Mouse (Mus musculus) 3134 (cell line): ENCODE data around the gene Tmem102.

Source experiments
- DNase-seq: peaks from one replicate; pipeline ENCODE4 v3.0.0-alpha.2; 2011; ENCODE audit warnings: low spot score; ENCODE audit not compliant: insufficient read length; ENCODE audit errors: extremely low read depth

Gene Tmem102

GRCm38 (mm10) chr11:69804972-69805909, at the start of gene Tmem102:
Tmem102 (minus strand) TSS chr11:69805624.
- no peak for DNase-seq

GRCm38 (mm10) chr11:69854680-69855079, 49.3 kb upstream of the Tmem102 start:
- no peak for DNase-seq

- DNase-seq, result no peak
Observed at GRCm38 (mm10) chr11:69853994-69854393, 48.6 kb upstream of the Tmem102 start.

- no peak for DNase-seq
Observed at GRCm38 (mm10) chr11:69850754-69851153, 45.3 kb upstream of the Tmem102 start.

GRCm38 (mm10) chr11:69849884-69850283, 44.5 kb upstream of the Tmem102 start:
- no peak for DNase-seq

- no peak for DNase-seq
Observed at GRCm38 (mm10) chr11:69849128-69849527, 43.7 kb upstream of the Tmem102 start.

GRCm38 (mm10) chr11:69848021-69848420, 42.6 kb upstream of the Tmem102 start:
- no peak for DNase-seq

- peak; percentile 47 for DNase-seq
Observed at GRCm38 (mm10) chr11:69846738-69847688, 41.6 kb upstream of the Tmem102 start.

GRCm38 (mm10) chr11:69846198-69846680, 40.8 kb upstream of the Tmem102 start, which contains the start of gene Plscr3:
Plscr3 (plus strand) TSS chr11:69846376.
- DNase-seq, result peak; percentile 92

GRCm38 (mm10) chr11:69838714-69839104, 33.3 kb upstream of the Tmem102 start:
- no peak for DNase-seq

GRCm38 (mm10) chr11:69837952-69838713, 32.7 kb upstream of the Tmem102 start, which contains the start of gene Tmem256:
Tmem256 (plus strand) TSS chr11:69838514.
- DNase-seq, result peak; percentile 96

GRCm38 (mm10) chr11:69837604-69837951, 32.2 kb upstream of the Tmem102 start, which contains the start of gene Nlgn2:
Nlgn2 (minus strand) TSS chr11:69837784.
- no peak for DNase-seq

GRCm38 (mm10) chr11:69836703-69837576, 31.5 kb upstream of the Tmem102 start:
- no peak for DNase-seq

- DNase-seq, result no peak
Observed at GRCm38 (mm10) chr11:69835966-69836335, 30.5 kb upstream of the Tmem102 start.

- DNase-seq, result no peak
Observed at GRCm38 (mm10) chr11:69835326-69835965, 30.0 kb upstream of the Tmem102 start.

GRCm38 (mm10) chr11:69834001-69834549, 28.7 kb upstream of the Tmem102 start:
- no peak for DNase-seq

- DNase-seq, result no peak
Observed at GRCm38 (mm10) chr11:69833554-69833953, 28.1 kb upstream of the Tmem102 start.

- no peak for DNase-seq
Observed at GRCm38 (mm10) chr11:69828832-69829231, 23.4 kb upstream of the Tmem102 start.
